Mouse (Mus musculus) layer of hippocampus, adult 11-12 months (tissue): ENCODE data around the gene Ppox.
A peak's percentile ranks its signal among the peaks of the same experiment; 100 is the strongest.
"Not testable (repeated sequence)": the region's sequence is repeated elsewhere in the genome, so short reads cannot be mapped to it uniquely, and the experiment has no call there.

ENCODE experiments used
- DNase-seq: peaks from one replicate; pipeline ENCODE4 v3.0.0; 2022; ENCODE audit warnings: low spot score

The Ppox gene

GRCm38 (mm10) chr1:171241952-171242351, 39.0 kb downstream of the Ppox start:
- DNase-seq = not testable (repeated sequence)

- no peak for DNase-seq
These were observed 40.1 kb downstream of the Ppox start for GRCm38 (mm10) chr1:171240911-171241310.

- DNase-seq = no peak
These were observed 40.8 kb downstream of the Ppox start for GRCm38 (mm10) chr1:171239992-171240744.

- DNase-seq = peak; percentile 43
These were observed 42.5 kb downstream of the Ppox start for GRCm38 (mm10) chr1:171238463-171238862.

GRCm38 (mm10) chr1:171237438-171237837, 43.5 kb downstream of the Ppox start:
- no peak for DNase-seq

- DNase-seq = no peak
These were observed 45.2 kb downstream of the Ppox start for GRCm38 (mm10) chr1:171235791-171236190.

GRCm38 (mm10) chr1:171234538-171234937, 46.4 kb downstream of the Ppox start:
- no peak for DNase-seq

- DNase-seq = no peak
These were observed 46.9 kb downstream of the Ppox start, which contains the start of gene Fcer1g for GRCm38 (mm10) chr1:171234126-171234525. TSS of gene Fcer1g (minus strand) at chr1:171234365.

GRCm38 (mm10) chr1:171232800-171233730, 47.9 kb downstream of the Ppox start:
- DNase-seq = no peak

- DNase-seq = no peak
These were observed 48.6 kb downstream of the Ppox start for GRCm38 (mm10) chr1:171232348-171232747.

- DNase-seq = no peak
These were observed 49.1 kb downstream of the Ppox start for GRCm38 (mm10) chr1:171231844-171232243.

- DNase-seq = no peak
These were observed 50.8 kb downstream of the Ppox start for GRCm38 (mm10) chr1:171230215-171230614.

GRCm38 (mm10) chr1:171229750-171230149, 51.2 kb downstream of the Ppox start:
- DNase-seq = no peak

- DNase-seq = no peak
These were observed 53.1 kb downstream of the Ppox start for GRCm38 (mm10) chr1:171227879-171228278.

- no peak for DNase-seq
These were observed 54.2 kb downstream of the Ppox start for GRCm38 (mm10) chr1:171226780-171227179.
